Mouse (Mus musculus) macrophage (primary cell): Measurements from ENCODE around the gene Cfap298. TPM values are rescaled to one million over a fixed set of nuclear protein-coding genes. Genes with fewer than 3 reads are reported as not detected.

Experiments
- H3K27ac ChIP-seq: fragments of 350-480 bp; formaldehyde crosslinking; 2 replicates; pipeline ENCODE4 v1.9.0; 2021
- H3K36me3 ChIP-seq: fragments of 350-480 bp; formaldehyde crosslinking; 2 replicates; pipeline ENCODE4 v1.9.0; 2021; ENCODE audit errors: inconsistent target
- H3K4me3 ChIP-seq: fragments of 350-480 bp; formaldehyde crosslinking; 2 replicates; pipeline ENCODE4 v1.9.0; 2021; ENCODE audit errors: inconsistent target
- H3K79me2 ChIP-seq: fragments of 350-480 bp; formaldehyde crosslinking; 2 replicates; pipeline ENCODE4 v1.9.0; 2021; ENCODE audit errors: inconsistent target
- WGBS: methylation state at CpG from one replicate; pipeline ENCODE4 v1.1.7; 2026; ENCODE audit warnings: inconsistent platforms; ENCODE audit not compliant: missing documents; 5-methylcytosine and 5-hydroxymethylcytosine counted together
- polyA plus RNA-seq: library from polyadenylated mRNA; stranded (reverse); fragments of 250-400 nt; gene quantifications from 3 replicates; pipeline ENCODE4 v1.2.4, GENCODE M21; 2018; ENCODE audit warnings: inconsistent platforms

Gene Cfap298
- polyA plus RNA-seq, 1 experiment from 2014 or later = 8.0 TPM

- H3K79me2 ChIP-seq = no peaks in the 10 kb centered on the region
- WGBS = 33% methylated on average over 13 of the region's 13 CpGs
- peaks cover 18% of the 10 kb centered on the region for H3K36me3 ChIP-seq
- H3K27ac ChIP-seq = peak overlapping the region; percentile 13; the same call in 1 of the 2 replicates
- H3K4me3 ChIP-seq = peak overlapping the region; percentile 71
Measured at GRCm38 (mm10) chr16:90933534-90934176, 1.3 kb downstream of the Cfap298 start.

- no peaks in the 10 kb centered on the region for H3K36me3 ChIP-seq
- H3K79me2 ChIP-seq = no peaks in the 10 kb centered on the region
- H3K27ac ChIP-seq = no peak overlapping the region
- 92% methylated on average over 4 of the region's 4 CpGs for WGBS
- no peak overlapping the region for H3K4me3 ChIP-seq
Measured at GRCm38 (mm10) chr16:90927446-90927845, 7.5 kb downstream of the Cfap298 start.

GRCm38 (mm10) chr16:90925461-90925860, 9.5 kb downstream of the Cfap298 start:
- WGBS = 42% methylated on average over 5 of the region's 5 CpGs
- H3K36me3 ChIP-seq = no peaks in the 10 kb centered on the region

GRCm38 (mm10) chr16:90924606-90925370, 10.1 kb downstream of the Cfap298 start:
- Histone ChIP-seq H3K79me2 (no peaks in the 10 kb centered on the region), H3K27ac (no peak overlapping the region), H3K4me3 (no peak overlapping the region), H3K36me3 (no peaks in the 10 kb centered on the region)
- 88% methylated on average over 13 of the region's 13 CpGs for WGBS

More at GRCm38 (mm10) chr16:90925461-90925860, 9.5 kb downstream of the Cfap298 start:
- H3K79me2 ChIP-seq = no peaks in the 10 kb centered on the region
- no peak overlapping the region for H3K27ac ChIP-seq
- H3K4me3 ChIP-seq = no peak overlapping the region

- no peaks in the 10 kb centered on the region for H3K79me2 ChIP-seq
Measured at GRCm38 (mm10) chr16:90921471-90922159, 13.3 kb downstream of the Cfap298 start.

GRCm38 (mm10) chr16:90917156-90917555, 17.8 kb downstream of the Cfap298 start:
- Histone ChIP-seq H3K79me2 (no peaks in the 10 kb centered on the region), H3K4me3 (no peak overlapping the region), H3K27ac (no peak overlapping the region), H3K36me3 (no peaks in the 10 kb centered on the region)
- WGBS = 92% methylated on average over 8 of the region's 8 CpGs

More at GRCm38 (mm10) chr16:90921471-90922159, 13.3 kb downstream of the Cfap298 start:
- no peak overlapping the region for H3K27ac ChIP-seq
- H3K36me3 ChIP-seq = no peaks in the 10 kb centered on the region
- no peak overlapping the region for H3K4me3 ChIP-seq
- 62% methylated on average over 10 of the region's 10 CpGs for WGBS

GRCm38 (mm10) chr16:90916040-90916481, 18.9 kb downstream of the Cfap298 start:
- 10% methylated on average over 12 of the region's 12 CpGs for WGBS
- Histone ChIP-seq H3K79me2 (no peaks in the 10 kb centered on the region), H3K27ac (no peak overlapping the region), H3K36me3 (no peaks in the 10 kb centered on the region), H3K4me3 (no peak overlapping the region)

- whole genome bisulfite sequencing = 92% methylated on average over 13 of the region's 13 CpGs
- Histone ChIP-seq H3K4me3 (no peak overlapping the region), H3K27ac (no peak overlapping the region), H3K79me2 (no peaks in the 10 kb centered on the region), H3K36me3 (no peaks in the 10 kb centered on the region)
Measured at GRCm38 (mm10) chr16:90911766-90912165, 23.1 kb downstream of the Cfap298 start.

- H3K36me3 ChIP-seq = no peaks in the 10 kb centered on the region
- no peak overlapping the region for H3K27ac ChIP-seq
- H3K79me2 ChIP-seq = no peaks in the 10 kb centered on the region
- H3K4me3 ChIP-seq = no peak overlapping the region
- 77% methylated on average over 17 of the region's 17 CpGs for WGBS
Measured at GRCm38 (mm10) chr16:90910855-90911533, 23.9 kb downstream of the Cfap298 start.

GRCm38 (mm10) chr16:90907250-90907649, 27.7 kb downstream of the Cfap298 start:
- WGBS = 34% methylated on average over 7 of the region's 7 CpGs
- Histone ChIP-seq H3K27ac (no peak overlapping the region), H3K4me3 (no peak overlapping the region), H3K79me2 (no peaks in the 10 kb centered on the region), H3K36me3 (no peaks in the 10 kb centered on the region)

GRCm38 (mm10) chr16:90903300-90903699, 31.6 kb downstream of the Cfap298 start:
- Histone ChIP-seq H3K4me3 (no peak overlapping the region), H3K27ac (no peak overlapping the region), H3K36me3 (no peaks in the 10 kb centered on the region), H3K79me2 (no peaks in the 10 kb centered on the region)
- WGBS = 72% methylated on average over 5 of the region's 5 CpGs

GRCm38 (mm10) chr16:90901364-90901763, 33.5 kb downstream of the Cfap298 start:
- H3K27ac ChIP-seq = no peak overlapping the region
- no peak overlapping the region for H3K4me3 ChIP-seq
- H3K36me3 ChIP-seq = no peaks in the 10 kb centered on the region
- H3K79me2 ChIP-seq = no peaks in the 10 kb centered on the region
- WGBS = 60% methylated on average over 3 of the region's 4 CpGs

- Histone ChIP-seq H3K27ac (no peak overlapping the region), H3K36me3 (no peaks in the 10 kb centered on the region), H3K4me3 (no peak overlapping the region), H3K79me2 (no peaks in the 10 kb centered on the region)
- WGBS = 77% methylated on average over 12 of the region's 12 CpGs
Measured at GRCm38 (mm10) chr16:90899498-90899897, 35.4 kb downstream of the Cfap298 start.

- Histone ChIP-seq H3K36me3 (no peaks in the 10 kb centered on the region), H3K4me3 (no peak overlapping the region), H3K79me2 (no peaks in the 10 kb centered on the region), H3K27ac (no peak overlapping the region)
- WGBS = 80% methylated on average over 3 of the region's 3 CpGs
Measured at GRCm38 (mm10) chr16:90897651-90898050, 37.3 kb downstream of the Cfap298 start.
